Mouse (Mus musculus): ENCODE data around the gene Gm21518. TPM values are rescaled to one million over a fixed set of nuclear protein-coding genes. Genes with fewer than 3 reads are reported as not detected.
"Not testable (repeated sequence)": the region's sequence is repeated elsewhere in the genome, so short reads cannot be mapped to it uniquely, and the experiment has no call there.

Gm21518 gene
- not detected in 2 replicates for polyA plus RNA-seq (2016; fragmentation: Nextera tagmentation; extraction: Ambion mirVana)

- H3K4me3 ChIP-seq; DNase-seq (ENCODE audit: low spot score); H3K27me3 ChIP-seq (ENCODE audit: low read depth, poor library complexity, severe bottlenecking); H3K36me3 ChIP-seq; H3K9me3 ChIP-seq (replicated peaks); H3K27ac ChIP-seq; H3K4me1 ChIP-seq: not testable (repeated sequence)
- WGBS: no CpG with 5 or more reads among the region's 6 CpGs
Measured at GRCm38 (mm10) chrY:62190566-62190965, at the start of gene Gm21518. Gene Gm21518 (plus strand): TSS chrY:62190866.
